Mouse (Mus musculus) stomach, postnatal 0 days (tissue): Measurements from ENCODE around the gene Rab11fip4. TPM values are rescaled to one million over a fixed set of nuclear protein-coding genes. Genes with fewer than 3 reads are reported as not detected.

Source experiments
- ATAC-seq: fragments of 200-750 bp; cut with Nextera tagmentation; 2 replicates; pipeline ENCODE4 v1.8.0; 2017; ENCODE audit not compliant: low FRiP score, low TSS enrichment
- DNase-seq: peaks from one replicate; pipeline ENCODE4 v3.0.0-alpha.2; 2016; ENCODE audit warnings: low spot score
- H3K27ac ChIP-seq: fragments of 300-500 bp; sonication (generic); replicated peaks from 2 replicates; pipeline ENCODE4 v1.5.1; 2014; ENCODE audit warnings: mild to moderate bottlenecking, control low read depth
- H3K27me3 ChIP-seq: fragments of 300-500 bp; sonication (generic); 2 replicates; pipeline ENCODE4 v1.6.1; 2014; ENCODE audit warnings: low read length; ENCODE audit not compliant: control insufficient read depth, insufficient read depth
- H3K36me3 ChIP-seq: fragments of 300-500 bp; sonication (generic); 2 replicates; pipeline ENCODE4 v1.6.1; 2014; ENCODE audit warnings: low read length, mixed read lengths; ENCODE audit not compliant: control insufficient read depth, insufficient read depth
- H3K4me1 ChIP-seq: fragments of 300-500 bp; sonication (generic); replicated peaks from 2 replicates; pipeline ENCODE4 v1.6.1; 2014; ENCODE audit warnings: antibody characterized with exemption; ENCODE audit not compliant: control insufficient read depth, insufficient read depth
- H3K4me2 ChIP-seq: fragments of 300-500 bp; sonication (generic); replicated peaks from 2 replicates; pipeline ENCODE4 v1.6.1; 2014; ENCODE audit warnings: low read depth, mild to moderate bottlenecking, control low read depth, moderate library complexity
- H3K4me3 ChIP-seq: fragments of 300-500 bp; sonication (generic); 2 replicates; pipeline ENCODE4 v1.5.1; 2014; ENCODE audit warnings: low read depth, low read length, control low read depth
- H3K9ac ChIP-seq: fragments of 300-500 bp; sonication (generic); 2 replicates; pipeline ENCODE4 v1.6.1; 2014; ENCODE audit warnings: mild to moderate bottlenecking, low read length, control low read depth, mixed read lengths
- H3K9me3 ChIP-seq: fragments of 300-500 bp; sonication (generic); 2 replicates; pipeline ENCODE4 v1.6.1; 2016; ENCODE audit warnings: low read length; ENCODE audit not compliant: control insufficient read depth
- CTCF ChIP-seq: IDR thresholded peaks from 2 replicates; pipeline ENCODE4 v1.5.1; 2016; ENCODE audit warnings: antibody characterized with exemption, low read depth, mild to moderate bottlenecking, moderate library complexity
- EP300 ChIP-seq: optimal IDR thresholded peaks from 2 replicates; pipeline ENCODE3; 2016; ENCODE audit warnings: antibody characterized with exemption
- WGBS: fragments of 180-500 bp; shearing (Covaris S2); extraction: QIAGEN DNeasy Blood & Tissue Kit; methylation state at CpG from one replicate; pipeline ENCODE4 v1.1.7; 2014; 5-methylcytosine and 5-hydroxymethylcytosine counted together
- polyA plus RNA-seq: library from polyadenylated mRNA; unstranded; fragments of >200 nt; fragmentation: Nextera tagmentation; extraction: Ambion mirVana; gene quantifications from 2 replicates; pipeline ENCODE4 v1.2.1, GENCODE M21; 2015

Rab11fip4 gene
- polyA plus RNA-seq, 1 experiment from 2014 or later: 0.98 TPM

GRCm38 (mm10) chr11:79714743-79715110 lies 123.7 kb downstream of the Rab11fip4 start:
- Histone ChIP-seq H3K9ac (no peak overlapping the region), H3K27ac (peak overlapping the region; percentile 61; the same call in 1 of the 2 replicates), H3K4me1 (peaks cover 18% of the 10 kb centered on the region)

GRCm38 (mm10) chr11:79715316-79715715 lies 124.3 kb downstream of the Rab11fip4 start:
- 72% methylated on average over 8 of the region's 8 CpGs for WGBS
- H3K27ac ChIP-seq: peak overlapping the region; percentile 35; the same call in 1 of the 2 replicates
- no peak for ATAC-seq
- no peaks in the 10 kb centered on the region for H3K36me3 ChIP-seq
- no peak overlapping the region for H3K4me3 ChIP-seq
- TF ChIP-seq EP300 (no peak), CTCF (no peak)
- no peak for DNase-seq
- no peaks in the 10 kb centered on the region for H3K9me3 ChIP-seq
- H3K9ac ChIP-seq: no peak overlapping the region
- H3K27me3 ChIP-seq: no peaks in the 10 kb centered on the region
- peaks cover 18% of the 10 kb centered on the region for H3K4me1 ChIP-seq
- no peak overlapping the region; the same call in 1 of the 2 replicates for H3K4me2 ChIP-seq

More at GRCm38 (mm10) chr11:79714743-79715110, 123.7 kb downstream of the Rab11fip4 start:
- no peak for DNase-seq
- Histone ChIP-seq H3K36me3 (no peaks in the 10 kb centered on the region), H3K9me3 (no peaks in the 10 kb centered on the region), H3K4me3 (no peak overlapping the region), H3K4me2 (peak overlapping the region; percentile 98; the same call in 1 of the 2 replicates), H3K27me3 (no peaks in the 10 kb centered on the region)
- 59% methylated on average over 6 of the region's 6 CpGs for WGBS
- no peak for ATAC-seq
- no peak for TF ChIP-seq CTCF

GRCm38 (mm10) chr11:79715733-79716452 lies 124.9 kb downstream of the Rab11fip4 start:
- Histone ChIP-seq H3K9ac (no peak overlapping the region), H3K4me1 (peaks cover 18% of the 10 kb centered on the region), H3K4me2 (no peak overlapping the region; the same call in 1 of the 2 replicates), H3K4me3 (no peak overlapping the region), H3K9me3 (no peaks in the 10 kb centered on the region), H3K36me3 (no peaks in the 10 kb centered on the region), H3K27ac (peak overlapping the region; percentile 63), H3K27me3 (no peaks in the 10 kb centered on the region)
- 75% methylated on average over 6 of the region's 6 CpGs for WGBS
- TF ChIP-seq EP300 (no peak), CTCF (no peak)
- DNase-seq: no peak
- no peak for ATAC-seq

- no peak for DNase-seq
- Histone ChIP-seq H3K9ac (no peak overlapping the region), H3K4me2 (no peak overlapping the region), H3K27me3 (no peaks in the 10 kb centered on the region), H3K27ac (peak overlapping the region; percentile 63), H3K4me3 (no peak overlapping the region), H3K36me3 (no peaks in the 10 kb centered on the region), H3K9me3 (no peaks in the 10 kb centered on the region), H3K4me1 (peaks cover 18% of the 10 kb centered on the region)
- no peak for TF ChIP-seq EP300
- no peak for TF ChIP-seq CTCF
- 60% methylated on average over 2 of the region's 2 CpGs for WGBS
- no peak for ATAC-seq
Measured at GRCm38 (mm10) chr11:79716453-79716749, 125.4 kb downstream of the Rab11fip4 start.

GRCm38 (mm10) chr11:79717271-79717670 lies 126.3 kb downstream of the Rab11fip4 start:
- Histone ChIP-seq H3K27me3 (no peaks in the 10 kb centered on the region), H3K27ac (peak overlapping the region; percentile 63; the same call in 1 of the 2 replicates), H3K4me2 (no peak overlapping the region), H3K4me1 (peaks cover 18% of the 10 kb centered on the region), H3K9ac (peak overlapping the region; percentile 18; the same call in 1 of the 2 replicates), H3K9me3 (no peaks in the 10 kb centered on the region), H3K36me3 (0 out of 2 replicates have a peak, but pooled peaks cover 2% of the 10 kb centered on the region), H3K4me3 (no peak overlapping the region)
- TF ChIP-seq EP300 (no peak), CTCF (no peak)
- DNase-seq (no peak), ATAC-seq (no peak)
- WGBS: 34% methylated on average over 3 of the region's 3 CpGs

- peaks cover 18% of the 10 kb centered on the region for H3K4me1 ChIP-seq
- TF ChIP-seq CTCF (no peak), EP300 (no peak)
- H3K27ac ChIP-seq: peak overlapping the region; percentile 24; the same call in 1 of the 2 replicates
- 0 out of 2 replicates have a peak overlapping the region, but pooled peaks have one; percentile 18 for H3K9ac ChIP-seq
- WGBS: 64% methylated on average over 7 of the region's 7 CpGs
- 0 out of 2 replicates have a peak, but pooled peaks cover 2% of the 10 kb centered on the region for H3K36me3 ChIP-seq
- H3K4me2 ChIP-seq: no peak overlapping the region
- DNase-seq: no peak
- no peak for ATAC-seq
- no peaks in the 10 kb centered on the region for H3K9me3 ChIP-seq
- no peak overlapping the region for H3K4me3 ChIP-seq
- H3K27me3 ChIP-seq: no peaks in the 10 kb centered on the region
Measured at GRCm38 (mm10) chr11:79717801-79718200, 126.8 kb downstream of the Rab11fip4 start.
